Mouse (Mus musculus): ENCODE data around the gene Esrra. TPM values are rescaled to one million over a fixed set of nuclear protein-coding genes. Genes with fewer than 3 reads are reported as not detected.
"Not testable (repeated sequence)": the region's sequence is repeated elsewhere in the genome, so short reads cannot be mapped to it uniquely, and the experiment has no call there.

The Esrra gene
- polyA plus RNA-seq, 1 experiment from 2014 or later, result 9.9 TPM

- no peaks in the 10 kb centered on the region for H3K27me3 ChIP-seq (replicated peaks; ENCODE audit: control insufficient read depth, insufficient read depth, low read length)
- no peak overlapping the region for H3K4me2 ChIP-seq (ENCODE audit: low read length)
- H3K36me3 ChIP-seq (ENCODE audit: control insufficient read depth, insufficient read depth, low read length), result peaks cover 23% of the 10 kb centered on the region
- no peak for ATAC-seq (replicated peaks; ENCODE audit: low FRiP score, low TSS enrichment, low read depth)
- no peak overlapping the region for H3K9ac ChIP-seq (ENCODE audit: low read length)
- peaks cover 13% of the 10 kb centered on the region for H3K4me1 ChIP-seq (replicated peaks; ENCODE audit: control insufficient read depth, insufficient read depth, low read length)
- WGBS, result 92% methylated on average over 11 of the region's 11 CpGs
- DNase-seq (ENCODE audit: low spot score), result no peak
- H3K4me3 ChIP-seq (ENCODE audit: low read depth, low read length), result no peak overlapping the region
- H3K27ac ChIP-seq (ENCODE audit: low read depth), result no peak overlapping the region
- H3K9me3 ChIP-seq (ENCODE audit: control insufficient read depth, low read length), result no peaks in the 10 kb centered on the region
Observed at GRCm38 (mm10) chr19:6905498-6906159, 16.0 kb downstream of the Esrra start.

GRCm38 (mm10) chr19:6904846-6905245 lies 16.8 kb downstream of the Esrra start:
- H3K36me3 ChIP-seq (ENCODE audit: control insufficient read depth, insufficient read depth, low read length), result peaks cover 23% of the 10 kb centered on the region
- 81% methylated on average over 2 of the region's 2 CpGs for WGBS
- H3K4me1 ChIP-seq (replicated peaks; ENCODE audit: control insufficient read depth, insufficient read depth, low read length), result peaks cover 13% of the 10 kb centered on the region
- no peak overlapping the region for H3K4me2 ChIP-seq (ENCODE audit: low read length)
- no peaks in the 10 kb centered on the region for H3K27me3 ChIP-seq (replicated peaks; ENCODE audit: control insufficient read depth, insufficient read depth, low read length)
- H3K27ac ChIP-seq (ENCODE audit: low read depth), result no peak overlapping the region
- no peak for ATAC-seq (replicated peaks; ENCODE audit: low FRiP score, low TSS enrichment, low read depth)
- H3K4me3 ChIP-seq (ENCODE audit: low read depth, low read length), result no peak overlapping the region
- no peak overlapping the region for H3K9ac ChIP-seq (ENCODE audit: low read length)
- no peak for DNase-seq (ENCODE audit: low spot score)
- H3K9me3 ChIP-seq (ENCODE audit: control insufficient read depth, low read length), result 0 out of 2 replicates have a peak, but pooled peaks cover 3% of the 10 kb centered on the region

GRCm38 (mm10) chr19:6903031-6903430 lies 18.6 kb downstream of the Esrra start:
- 85% methylated on average over 1 of the region's 1 CpGs for WGBS
- no peak overlapping the region for H3K4me2 ChIP-seq (ENCODE audit: low read length)
- no peak for ATAC-seq (replicated peaks; ENCODE audit: low FRiP score, low TSS enrichment, low read depth)

GRCm38 (mm10) chr19:6899641-6900040 lies 22.0 kb downstream of the Esrra start:
- DNase-seq (ENCODE audit: low spot score), result no peak
- ATAC-seq (replicated peaks; ENCODE audit: low FRiP score, low TSS enrichment, low read depth), result no peak
- no peak overlapping the region for H3K27ac ChIP-seq (ENCODE audit: low read depth)
- no peak overlapping the region for H3K4me2 ChIP-seq (ENCODE audit: low read length)
- no peak overlapping the region for H3K4me3 ChIP-seq (ENCODE audit: low read depth, low read length)
- 0 out of 2 replicates have a peak, but pooled peaks cover 5% of the 10 kb centered on the region for H3K9me3 ChIP-seq (ENCODE audit: control insufficient read depth, low read length)
- no peak overlapping the region for H3K9ac ChIP-seq (ENCODE audit: low read length)
- WGBS, result 73% methylated on average over 4 of the region's 4 CpGs
- H3K36me3 ChIP-seq (ENCODE audit: control insufficient read depth, insufficient read depth, low read length), result no peaks in the 10 kb centered on the region
- no peaks in the 10 kb centered on the region for H3K4me1 ChIP-seq (replicated peaks; ENCODE audit: control insufficient read depth, insufficient read depth, low read length)
- H3K27me3 ChIP-seq (replicated peaks; ENCODE audit: control insufficient read depth, insufficient read depth, low read length), result no peaks in the 10 kb centered on the region

More at GRCm38 (mm10) chr19:6903031-6903430, 18.6 kb downstream of the Esrra start:
- Histone ChIP-seq H3K36me3 (ENCODE audit: control insufficient read depth, insufficient read depth, low read length) (peaks cover 23% of the 10 kb centered on the region), H3K4me3 (ENCODE audit: low read depth, low read length) (no peak overlapping the region), H3K27ac (ENCODE audit: low read depth) (no peak overlapping the region), H3K4me1 (replicated peaks; ENCODE audit: control insufficient read depth, insufficient read depth, low read length) (peaks cover 2% of the 10 kb centered on the region), H3K27me3 (replicated peaks; ENCODE audit: control insufficient read depth, insufficient read depth, low read length) (no peaks in the 10 kb centered on the region), H3K9ac (ENCODE audit: low read length) (no peak overlapping the region), H3K9me3 (ENCODE audit: control insufficient read depth, low read length) (0 out of 2 replicates have a peak, but pooled peaks cover 3% of the 10 kb centered on the region)
- no peak for DNase-seq (ENCODE audit: low spot score)

- not testable (repeated sequence) for H3K4me1 ChIP-seq (replicated peaks; ENCODE audit: control insufficient read depth, insufficient read depth, low read length); H3K4me3 ChIP-seq (ENCODE audit: low read depth, low read length); H3K4me2 ChIP-seq (ENCODE audit: low read length); H3K27me3 ChIP-seq (replicated peaks; ENCODE audit: control insufficient read depth, insufficient read depth, low read length); DNase-seq (ENCODE audit: low spot score); H3K27ac ChIP-seq (ENCODE audit: low read depth); ATAC-seq (replicated peaks; ENCODE audit: low FRiP score, low TSS enrichment, low read depth); H3K36me3 ChIP-seq (ENCODE audit: control insufficient read depth, insufficient read depth, low read length); H3K9ac ChIP-seq (ENCODE audit: low read length); H3K9me3 ChIP-seq (ENCODE audit: control insufficient read depth, low read length)
- 91% methylated on average over 18 of the region's 18 CpGs for WGBS
Observed at GRCm38 (mm10) chr19:6895608-6896305, 25.9 kb downstream of the Esrra start.

- no peaks in the 10 kb centered on the region for H3K27me3 ChIP-seq (replicated peaks; ENCODE audit: control insufficient read depth, insufficient read depth, low read length)
- no peak overlapping the region for H3K4me2 ChIP-seq (ENCODE audit: low read length)
- no peak for ATAC-seq (replicated peaks; ENCODE audit: low FRiP score, low TSS enrichment, low read depth)
- no peak overlapping the region for H3K4me3 ChIP-seq (ENCODE audit: low read depth, low read length)
- H3K4me1 ChIP-seq (replicated peaks; ENCODE audit: control insufficient read depth, insufficient read depth, low read length), result no peaks in the 10 kb centered on the region
- H3K9me3 ChIP-seq (ENCODE audit: control insufficient read depth, low read length), result 0 out of 2 replicates have a peak, but pooled peaks cover 2% of the 10 kb centered on the region
- H3K27ac ChIP-seq (ENCODE audit: low read depth), result no peak overlapping the region
- no peaks in the 10 kb centered on the region for H3K36me3 ChIP-seq (ENCODE audit: control insufficient read depth, insufficient read depth, low read length)
- no peak overlapping the region for H3K9ac ChIP-seq (ENCODE audit: low read length)
- DNase-seq (ENCODE audit: low spot score), result no peak
- 92% methylated on average over 14 of the region's 14 CpGs for WGBS
Observed at GRCm38 (mm10) chr19:6893731-6894451, 27.7 kb downstream of the Esrra start.

GRCm38 (mm10) chr19:6892512-6892911 lies 29.1 kb downstream of the Esrra start:
- ATAC-seq (replicated peaks; ENCODE audit: low FRiP score, low TSS enrichment, low read depth), result no peak
- WGBS, result 49% methylated on average over 4 of the region's 4 CpGs
- no peak for DNase-seq (ENCODE audit: low spot score)
- no peak overlapping the region for H3K4me2 ChIP-seq (ENCODE audit: low read length)
- H3K9me3 ChIP-seq (ENCODE audit: control insufficient read depth, low read length), result 0 out of 2 replicates have a peak, but pooled peaks cover 2% of the 10 kb centered on the region
- H3K4me1 ChIP-seq (replicated peaks; ENCODE audit: control insufficient read depth, insufficient read depth, low read length), result no peaks in the 10 kb centered on the region
- no peaks in the 10 kb centered on the region for H3K36me3 ChIP-seq (ENCODE audit: control insufficient read depth, insufficient read depth, low read length)
- H3K4me3 ChIP-seq (ENCODE audit: low read depth, low read length), result no peak overlapping the region
- no peaks in the 10 kb centered on the region for H3K27me3 ChIP-seq (replicated peaks; ENCODE audit: control insufficient read depth, insufficient read depth, low read length)
- no peak overlapping the region for H3K9ac ChIP-seq (ENCODE audit: low read length)
- no peak overlapping the region for H3K27ac ChIP-seq (ENCODE audit: low read depth)

- Histone ChIP-seq H3K4me2 (ENCODE audit: low read length) (no peak overlapping the region), H3K27ac (ENCODE audit: low read depth) (no peak overlapping the region), H3K36me3 (ENCODE audit: control insufficient read depth, insufficient read depth, low read length) (no peaks in the 10 kb centered on the region), H3K4me1 (replicated peaks; ENCODE audit: control insufficient read depth, insufficient read depth, low read length) (no peaks in the 10 kb centered on the region), H3K27me3 (replicated peaks; ENCODE audit: control insufficient read depth, insufficient read depth, low read length) (no peaks in the 10 kb centered on the region), H3K9ac (ENCODE audit: low read length) (no peak overlapping the region), H3K9me3 (ENCODE audit: control insufficient read depth, low read length) (peaks cover 4% of the 10 kb centered on the region; the same call in 1 of the 2 replicates), H3K4me3 (ENCODE audit: low read depth, low read length) (no peak overlapping the region)
- 89% methylated on average over 4 of the region's 4 CpGs for WGBS
- ATAC-seq (replicated peaks; ENCODE audit: low FRiP score, low TSS enrichment, low read depth) (no peak), DNase-seq (ENCODE audit: low spot score) (no peak)
Observed at GRCm38 (mm10) chr19:6877965-6878364, 43.6 kb downstream of the Esrra start.

All from intestine, embryonic 14.5 days (tissue).